Mouse (Mus musculus) liver, postnatal 0 days (tissue): ENCODE measurements at regions not wholly inside any gene's neighbourhood (a gene's known extent, or its start where the extent isn't known, plus 50 kb on each side); places are given as distances from the start of the nearest gene placed in this dataset.
A peak's percentile ranks its signal among the peaks of the same experiment; 100 is the strongest.

ENCODE experiments used
- ATAC-seq: fragments of 200-750 bp; cut with Nextera tagmentation; 2 replicates; pipeline ENCODE4 v1.8.0; 2017; ENCODE audit warnings: mild to moderate bottlenecking, moderate library complexity
- DNase-seq: peaks from one replicate; pipeline ENCODE4 v3.0.0-alpha.2; 2016
- H3K27ac ChIP-seq: fragments of 300-500 bp; sonication (generic); 2 replicates; pipeline ENCODE4 v1.5.1; 2014; ENCODE audit warnings: antibody characterized with exemption, moderate library complexity, mild to moderate bottlenecking, low read depth
- H3K27me3 ChIP-seq: fragments of 300-500 bp; sonication (generic); 2 replicates; pipeline ENCODE4 v1.6.1; 2014; ENCODE audit warnings: low read length, control low read depth, mixed read lengths; ENCODE audit not compliant: insufficient read depth
- H3K36me3 ChIP-seq: fragments of 300-500 bp; sonication (generic); replicated peaks from 2 replicates; pipeline ENCODE4 v1.6.1; 2014; ENCODE audit warnings: mild to moderate bottlenecking, control low read depth, low read length, moderate library complexity, mixed read lengths; ENCODE audit not compliant: insufficient read depth
- H3K4me1 ChIP-seq: fragments of 300-500 bp; sonication (generic); 2 replicates; pipeline ENCODE4 v1.6.1; 2014; ENCODE audit warnings: antibody characterized with exemption, mild to moderate bottlenecking, control low read depth; ENCODE audit not compliant: insufficient read depth
- H3K4me2 ChIP-seq: fragments of 300-500 bp; sonication (generic); 2 replicates; pipeline ENCODE4 v1.6.1; 2014; ENCODE audit warnings: low read depth, mild to moderate bottlenecking, low read length, moderate library complexity, mixed read lengths
- H3K4me3 ChIP-seq: fragments of 300-500 bp; sonication (generic); 2 replicates; pipeline ENCODE4 v1.5.1; 2014; ENCODE audit warnings: low read depth, low read length
- H3K9ac ChIP-seq: fragments of 300-500 bp; sonication (generic); replicated peaks from 2 replicates; pipeline ENCODE4 v1.6.1; 2014; ENCODE audit warnings: mild to moderate bottlenecking, moderate library complexity
- H3K9me3 ChIP-seq: fragments of 300-500 bp; sonication (generic); 2 replicates; pipeline ENCODE4 v1.6.1; 2016; ENCODE audit warnings: mild to moderate bottlenecking, control low read depth, low read length, mixed read lengths
- CTCF ChIP-seq: sonication (generic); IDR thresholded peaks from 2 replicates; pipeline ENCODE4 v1.5.1; 2016; ENCODE audit warnings: antibody characterized with exemption, low read depth
- EP300 ChIP-seq: IDR thresholded peaks from 2 replicates; pipeline ENCODE4 v1.6.1; 2016; ENCODE audit warnings: antibody characterized with exemption, low read depth, mild to moderate bottlenecking
- WGBS: fragments of 180-500 bp; shearing (Covaris S2); extraction: QIAGEN DNeasy Blood & Tissue Kit; methylation state at CpG from one replicate; pipeline ENCODE4 v1.1.7; 2014; ENCODE audit not compliant: insufficient replicate concordance; 5-methylcytosine and 5-hydroxymethylcytosine counted together

DNA sequence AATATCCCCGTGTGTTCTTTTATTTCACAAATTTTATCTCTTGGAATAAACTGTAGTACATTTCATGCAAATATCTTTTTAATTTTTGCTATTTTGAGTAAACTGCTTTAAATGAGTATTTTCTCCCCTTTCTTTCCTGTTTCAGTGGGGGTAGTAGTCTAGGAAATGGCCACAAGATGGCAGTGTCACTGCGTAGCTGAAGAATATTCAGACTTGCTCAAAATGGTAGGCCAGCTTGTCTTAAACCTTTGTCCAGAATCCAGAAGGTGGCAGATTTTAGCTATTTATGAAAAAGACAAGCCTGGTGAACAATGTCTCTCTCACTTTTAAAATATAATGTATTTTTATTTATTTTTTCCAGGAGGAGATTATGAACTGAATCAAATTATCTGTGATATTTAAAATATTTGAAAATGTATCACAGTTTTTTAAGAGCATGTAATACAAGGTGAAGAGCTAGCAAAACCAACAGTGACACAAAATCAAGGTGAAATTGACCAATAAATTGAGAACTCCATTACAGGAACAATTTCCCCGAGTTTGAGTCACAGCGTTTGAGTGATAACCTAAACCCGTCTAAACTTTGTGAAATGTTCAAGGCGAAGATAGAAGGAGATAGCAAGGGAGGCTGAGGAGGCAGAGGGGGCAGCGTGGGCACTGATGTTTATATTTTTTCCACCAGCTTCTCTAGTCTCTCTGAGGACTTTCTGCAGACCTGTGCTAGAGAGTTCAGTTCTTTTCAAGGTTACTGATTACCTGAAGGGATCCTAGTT, 285.5 kb downstream of the Olfm4 start:
- no peaks in the 10 kb centered on the region for H3K27me3 ChIP-seq
- TF ChIP-seq EP300 (no peak), CTCF (peak; percentile 74)
- DNase-seq (peak; percentile 19), ATAC-seq (no peak)
- H3K9me3 ChIP-seq = no peaks in the 10 kb centered on the region
- no peaks in the 10 kb centered on the region for H3K36me3 ChIP-seq
- no peaks in the 10 kb centered on the region for H3K4me1 ChIP-seq
- WGBS = 52% methylated on average over 7 of the region's 7 CpGs
- H3K4me2 ChIP-seq = no peak overlapping the region
- H3K27ac ChIP-seq = no peak overlapping the region
- no peak overlapping the region for H3K4me3 ChIP-seq
- H3K9ac ChIP-seq = no peak overlapping the region

- DNase-seq (no peak), ATAC-seq (no peak)
- Histone ChIP-seq H3K9ac (no peak overlapping the region), H3K4me3 (no peak overlapping the region), H3K9me3 (no peaks in the 10 kb centered on the region), H3K27me3 (no peaks in the 10 kb centered on the region), H3K4me1 (no peaks in the 10 kb centered on the region), H3K4me2 (no peak overlapping the region), H3K27ac (no peak overlapping the region), H3K36me3 (no peaks in the 10 kb centered on the region)
- 67% methylated on average over 13 of the region's 13 CpGs for WGBS
- no peak for TF ChIP-seq CTCF
- no peak for TF ChIP-seq EP300
These were observed 286.2 kb downstream of the Olfm4 start for GRCm38 (mm10) chr14:80270063-80270462.

DNA sequence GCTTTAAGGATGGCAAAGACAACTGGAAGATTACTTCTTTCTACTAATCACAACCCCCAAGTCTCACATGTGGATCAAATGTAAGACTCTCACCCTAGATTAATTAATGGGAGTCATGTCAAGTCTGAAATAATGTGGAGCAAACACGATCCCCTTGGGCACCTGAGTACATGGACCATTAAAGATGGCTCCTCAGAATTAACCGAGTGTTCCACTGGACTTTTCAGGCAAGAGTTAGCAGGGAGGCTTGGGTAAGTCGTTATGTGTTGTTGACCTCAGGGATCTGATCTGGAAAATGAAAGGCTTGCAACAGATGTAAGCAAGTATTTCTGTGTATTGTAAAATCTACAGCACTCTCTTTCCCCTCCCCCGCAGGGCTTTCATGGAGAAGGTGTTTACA, 296.3 kb downstream of the Olfm4 start:
- DNase-seq = no peak
- Histone ChIP-seq H3K36me3 (no peaks in the 10 kb centered on the region), H3K9ac (no peak overlapping the region), H3K9me3 (no peaks in the 10 kb centered on the region), H3K27ac (no peak overlapping the region), H3K4me2 (no peak overlapping the region), H3K27me3 (no peaks in the 10 kb centered on the region), H3K4me3 (no peak overlapping the region), H3K4me1 (no peaks in the 10 kb centered on the region)
- no peak for TF ChIP-seq EP300
- no peak for TF ChIP-seq CTCF
- ATAC-seq = no peak
- 61% methylated on average over 4 of the region's 4 CpGs for WGBS

DNA sequence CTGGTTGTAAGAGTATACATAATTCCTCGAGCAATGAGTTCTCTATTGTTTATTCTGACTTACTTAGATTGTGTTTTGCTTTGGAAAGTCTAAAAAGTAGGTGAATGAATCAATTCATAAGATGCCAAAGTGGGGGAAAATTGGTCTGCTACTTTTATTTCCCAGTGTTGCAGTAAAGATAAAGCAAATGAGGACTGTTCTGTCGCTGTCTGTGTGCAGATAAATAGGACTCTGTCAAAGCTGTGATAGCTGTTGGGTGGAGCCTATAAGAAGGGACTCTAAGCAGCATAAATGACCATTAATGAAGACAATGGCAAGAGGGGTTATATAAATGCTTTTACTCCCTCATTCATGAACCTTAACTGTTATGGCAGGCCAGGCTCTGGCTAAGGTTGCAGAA, 299.8 kb downstream of the Olfm4 start:
- Histone ChIP-seq H3K4me1 (no peaks in the 10 kb centered on the region), H3K27me3 (no peaks in the 10 kb centered on the region), H3K27ac (no peak overlapping the region), H3K9ac (no peak overlapping the region), H3K36me3 (no peaks in the 10 kb centered on the region), H3K4me2 (no peak overlapping the region), H3K9me3 (no peaks in the 10 kb centered on the region), H3K4me3 (no peak overlapping the region)
- no peak for TF ChIP-seq EP300
- no peak for TF ChIP-seq CTCF
- DNase-seq (no peak), ATAC-seq (no peak)
- whole genome bisulfite sequencing = 41% methylated on average over 2 of the region's 2 CpGs

DNA sequence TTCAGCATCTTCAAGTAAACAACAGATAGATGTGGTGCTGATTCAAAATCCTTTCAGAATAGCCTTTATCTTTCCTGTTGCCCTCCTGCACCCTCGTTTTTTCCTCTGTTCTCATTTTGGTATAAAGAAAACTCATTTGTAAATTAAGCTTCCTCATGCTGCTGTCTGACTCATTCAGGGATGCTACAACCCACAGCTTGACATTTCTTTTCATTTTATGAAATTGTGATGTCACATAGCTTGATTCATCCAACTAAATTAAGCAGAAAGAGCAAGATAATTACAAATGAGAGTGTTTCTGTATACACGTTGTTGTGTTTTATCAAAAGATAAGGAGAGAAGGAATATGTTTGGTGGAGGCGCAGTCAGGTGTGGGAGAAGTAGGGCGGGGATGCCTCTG, 307.5 kb downstream of the Olfm4 start:
- TF ChIP-seq CTCF (no peak), EP300 (no peak)
- WGBS = 76% methylated on average over 4 of the region's 4 CpGs
- H3K9ac ChIP-seq = no peak overlapping the region
- H3K36me3 ChIP-seq = no peaks in the 10 kb centered on the region
- H3K4me2 ChIP-seq = no peak overlapping the region
- no peaks in the 10 kb centered on the region for H3K27me3 ChIP-seq
- H3K4me3 ChIP-seq = no peak overlapping the region
- ATAC-seq = no peak
- H3K9me3 ChIP-seq = no peaks in the 10 kb centered on the region
- no peak for DNase-seq
- no peaks in the 10 kb centered on the region for H3K4me1 ChIP-seq
- H3K27ac ChIP-seq = no peak overlapping the region

GRCm38 (mm10) chr14:80293378-80293777, 309.5 kb downstream of the Olfm4 start:
- Histone ChIP-seq H3K9ac (no peak overlapping the region), H3K9me3 (no peaks in the 10 kb centered on the region), H3K4me3 (no peak overlapping the region), H3K4me1 (no peaks in the 10 kb centered on the region), H3K4me2 (no peak overlapping the region), H3K36me3 (no peaks in the 10 kb centered on the region), H3K27ac (no peak overlapping the region), H3K27me3 (no peaks in the 10 kb centered on the region)
- DNase-seq = no peak
- no peak for TF ChIP-seq CTCF
- no peak for TF ChIP-seq EP300
- WGBS = 77% methylated on average over 4 of the region's 4 CpGs
- no peak for ATAC-seq
